Mouse (Mus musculus) kidney, adult 2 months (tissue): ENCODE measurements around the gene Dnah2.

Source experiments
- CTCF ChIP-seq: fragments of 200-500 bp; conservative IDR thresholded peaks from 2 replicates; pipeline ENCODE4 v1.5.1; 2011; ENCODE audit warnings: low read depth, mild to moderate bottlenecking, control low read depth, low read length, moderate library complexity, mixed read lengths; ENCODE audit not compliant: insufficient read depth, insufficient read length
- POLR2A ChIP-seq: fragments of 200-500 bp; IDR thresholded peaks from one replicate; pipeline ENCODE4 v1.6.1; 2011; ENCODE audit warnings: low read depth, low read length, control low read depth

- TF ChIP-seq CTCF (no peak), POLR2A (no peak)
Observed at GRCm38 (mm10) chr11:69422842-69423241, 126.1 kb downstream of the Dnah2 start.
